ENCODE assay signal across 8 mouse cellular contexts in the genomic region with DNA sequence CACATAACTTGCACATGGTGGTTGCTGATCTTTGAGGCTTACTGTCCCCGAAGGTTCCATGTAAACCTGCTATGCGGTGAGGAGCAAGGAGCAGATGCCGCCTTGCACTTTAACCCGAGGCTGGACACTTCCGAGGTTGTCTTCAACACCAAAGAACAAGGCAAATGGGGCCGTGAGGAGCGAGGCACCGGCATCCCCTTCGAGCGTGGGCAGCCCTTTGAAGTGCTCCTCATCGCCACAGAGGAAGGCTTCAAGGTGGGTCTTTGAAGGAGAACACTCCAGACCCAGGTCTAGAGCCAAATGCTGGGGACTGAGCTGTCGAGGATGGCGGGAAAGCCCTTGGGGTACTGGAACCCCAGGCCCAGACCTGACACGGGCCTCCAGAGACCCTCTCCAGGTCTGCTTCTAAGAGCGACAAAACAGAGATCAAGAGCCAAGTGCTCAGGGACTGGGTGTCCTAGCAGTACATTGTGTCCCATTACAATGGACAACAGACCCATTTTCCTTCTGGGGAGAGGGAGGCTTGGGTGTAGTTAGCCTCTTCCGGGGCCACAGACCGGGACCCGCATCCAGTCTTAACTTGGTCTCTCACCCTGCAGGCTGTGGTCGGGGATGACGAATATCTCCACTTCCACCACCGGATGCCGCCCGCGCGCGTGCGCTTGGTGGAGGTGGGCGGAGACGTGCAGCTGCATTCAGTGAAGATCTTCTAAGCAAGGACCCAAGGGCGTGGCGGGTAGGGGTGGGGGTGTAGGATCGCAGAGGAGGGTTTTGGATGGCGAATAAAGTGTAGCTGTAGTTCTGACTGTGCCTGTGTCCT. TPM values are rescaled to one million over a fixed set of nuclear protein-coding genes. Genes with fewer than 3 reads are reported as not detected.
DNase-seq lines count a peak whose midpoint lies in the region; ATAC-seq and TF ChIP-seq lines count a peak whose summit lies in the region.

No protein-coding gene starts in this region.

- peak overlapping the region; percentile 28 for H3K4me3 ChIP-seq in forebrain, embryonic 16.5 days (replicated peaks; ENCODE audit: low read length)
- no peak overlapping the region for H3K4me3 ChIP-seq in liver, postnatal 0 days (ENCODE audit: low read depth, low read length)
- no peak overlapping the region for H3K4me3 ChIP-seq in neural tube, embryonic 12.5 days

- WGBS in forebrain, embryonic 16.5 days, result 48% methylated on average over 33 of the region's 33 CpGs
- 34% methylated on average over 33 of the region's 33 CpGs for WGBS in liver, postnatal 0 days (ENCODE audit: insufficient replicate concordance)
- 46% methylated on average over 33 of the region's 33 CpGs for WGBS in neural tube, embryonic 12.5 days

- peak overlapping the region; percentile 46 for H3K4me2 ChIP-seq in forebrain, embryonic 16.5 days (ENCODE audit: low read length)
- H3K4me2 ChIP-seq in liver, postnatal 0 days (ENCODE audit: low read depth, low read length), result peak overlapping the region; percentile 56
- H3K4me2 ChIP-seq in neural tube, embryonic 12.5 days (replicated peaks), result peak overlapping the region; percentile 50

- peak; percentile 95 to 97 for DNase-seq in B cell, adult 2 months
- peak; percentile 91 to 92 for DNase-seq in adrenal gland, postnatal 36 days
- peak; percentile 72 for DNase-seq in heart, postnatal 25 days (ENCODE audit: low spot score)
- peak; percentile 72 to 83 for DNase-seq in layer of hippocampus, adult 18-20 months (ENCODE audit: low spot score in 2 of 2)
- peak; percentile 87 for DNase-seq in liver, postnatal 0 days
- DNase-seq in testis, postnatal 10 days (ENCODE audit: low spot score), result peak; percentile 85

- ATAC-seq in forebrain, embryonic 16.5 days, result peak; percentile 72
- ATAC-seq in liver, postnatal 0 days, result peak; percentile 69
- ATAC-seq in neural tube, embryonic 12.5 days (ENCODE audit: low FRiP score, low read depth), result peak; percentile 53; the same call in 1 of the 2 replicates

- no peaks in the 10 kb centered on the region for H3K27me3 ChIP-seq in forebrain, embryonic 16.5 days (replicated peaks; ENCODE audit: control insufficient read depth, insufficient read depth, low read length)
- H3K27me3 ChIP-seq in liver, postnatal 0 days (ENCODE audit: insufficient read depth, low read length), result no peaks in the 10 kb centered on the region
- H3K27me3 ChIP-seq in neural tube, embryonic 12.5 days (replicated peaks), result no peaks in the 10 kb centered on the region

- intact Hi-C loops in heart, postnatal 25 days (cut with DNase I), result loop anchor here (1.0 to 10.0 kb wide), 3 partner anchors 33 to 169 kb away; a partner anchor contains a TSS

- no peak overlapping the region for H3K27ac ChIP-seq in forebrain, embryonic 16.5 days (ENCODE audit: low read length)
- H3K27ac ChIP-seq in liver, postnatal 0 days (ENCODE audit: low read depth), result no peak overlapping the region
- no peak overlapping the region for H3K27ac ChIP-seq in neural tube, embryonic 12.5 days

- TF ChIP-seq CTCF in liver, postnatal 0 days (IDR thresholded peaks at IDR 0.05; ENCODE audit: low read depth), result peak; percentile 43

- H3K4me1 ChIP-seq in forebrain, embryonic 16.5 days (replicated peaks; ENCODE audit: control insufficient read depth, insufficient read depth, low read length), result peaks cover 6% of the 10 kb centered on the region; the same call in 1 of the 2 replicates
- H3K4me1 ChIP-seq in liver, postnatal 0 days (ENCODE audit: insufficient read depth), result peaks cover 9% of the 10 kb centered on the region; the same call in 1 of the 2 replicates
- H3K4me1 ChIP-seq in neural tube, embryonic 12.5 days, result peaks cover 8% of the 10 kb centered on the region; the same call in 1 of the 2 replicates

- H3K36me3 ChIP-seq in forebrain, embryonic 16.5 days (ENCODE audit: control insufficient read depth, insufficient read depth), result no peaks in the 10 kb centered on the region
- no peaks in the 10 kb centered on the region for H3K36me3 ChIP-seq in liver, postnatal 0 days (replicated peaks; ENCODE audit: insufficient read depth, low read length)
- no peaks in the 10 kb centered on the region for H3K36me3 ChIP-seq in neural tube, embryonic 12.5 days

- H3K9me3 ChIP-seq in forebrain, embryonic 16.5 days (ENCODE audit: control insufficient read depth, low read length), result peaks cover 2% of the 10 kb centered on the region
- H3K9me3 ChIP-seq in liver, postnatal 0 days (ENCODE audit: low read length), result no peaks in the 10 kb centered on the region; the same call in 1 of the 2 replicates
- H3K9me3 ChIP-seq in neural tube, embryonic 12.5 days, result 0 out of 2 replicates have a peak, but pooled peaks cover 4% of the 10 kb centered on the region

- no peak for TF ChIP-seq EP300 in liver, postnatal 0 days (IDR thresholded peaks at IDR 0.05; ENCODE audit: low read depth)

- H3K9ac ChIP-seq in forebrain, embryonic 16.5 days (replicated peaks; ENCODE audit: low read depth, low read length), result peak overlapping the region; percentile 38; the same call in 1 of the 2 replicates
- 0 out of 2 replicates have a peak overlapping the region, but pooled peaks have one; percentile 6 for H3K9ac ChIP-seq in liver, postnatal 0 days (replicated peaks)
- H3K9ac ChIP-seq in neural tube, embryonic 12.5 days, result 0 out of 2 replicates have a peak overlapping the region, but pooled peaks have one; percentile 33

RNA-seq across cellular contexts. Expression of a gene that starts 2.0 kb away (rescaled TPM):
- total RNA-seq in adrenal gland, postnatal 36 days (2021), result under 1 TPM; 0.72 to 0.86 TPM
- 1.7 and 2.9 TPM in 2 replicates for polyA plus RNA-seq in forebrain, embryonic 16.5 days (2015; fragmentation: Nextera tagmentation; extraction: Ambion mirVana)
- 1 to 10 TPM; 1.8 to 1.9 TPM for total RNA-seq in heart, postnatal 25 days (2021)
- total RNA-seq in layer of hippocampus, adult 18-20 months (2021), result not detected
- 0.14 and 0.34 TPM in 2 replicates for polyA plus RNA-seq in liver, postnatal 0 days (2015; fragmentation: Nextera tagmentation; extraction: Ambion mirVana)
- polyA plus RNA-seq in neural tube, embryonic 12.5 days (2016; fragmentation: Nextera tagmentation; extraction: Ambion mirVana), result 2.1 and 3.0 TPM in 2 replicates

RNA-seq across cellular contexts. Expression of a gene that starts 15.5 kb away (rescaled TPM):
- under 1 TPM; 0.30 to 0.33 TPM for total RNA-seq in adrenal gland, postnatal 36 days (2021)
- 0.27 and 0.81 TPM in 2 replicates for polyA plus RNA-seq in forebrain, embryonic 16.5 days (2015; fragmentation: Nextera tagmentation; extraction: Ambion mirVana)
- under 1 TPM; 0.08 to 0.22 TPM for total RNA-seq in heart, postnatal 25 days (2021)
- total RNA-seq in layer of hippocampus, adult 18-20 months (2021), result under 1 TPM; 0.50 to 0.76 TPM
- 0.09 and 0.23 TPM in 2 replicates for polyA plus RNA-seq in liver, postnatal 0 days (2015; fragmentation: Nextera tagmentation; extraction: Ambion mirVana)
- 0.28 and 0.57 TPM in 2 replicates for polyA plus RNA-seq in neural tube, embryonic 12.5 days (2016; fragmentation: Nextera tagmentation; extraction: Ambion mirVana)

RNA-seq across cellular contexts. Expression of a gene that starts 32.0 kb away (rescaled TPM):
- total RNA-seq in adrenal gland, postnatal 36 days (2021), result 10 to 100 TPM; 11.3 to 12.7 TPM
- 5.2 and 5.7 TPM in 2 replicates for polyA plus RNA-seq in forebrain, embryonic 16.5 days (2015; fragmentation: Nextera tagmentation; extraction: Ambion mirVana)
- 10 to 100 TPM; 28.9 to 30.7 TPM for total RNA-seq in heart, postnatal 25 days (2021)
- 1 to 10 TPM; 3.5 to 5.6 TPM for total RNA-seq in layer of hippocampus, adult 18-20 months (2021)
- 19.5 and 21.3 TPM in 2 replicates for polyA plus RNA-seq in liver, postnatal 0 days (2015; fragmentation: Nextera tagmentation; extraction: Ambion mirVana)
- 4.6 and 4.9 TPM in 2 replicates for polyA plus RNA-seq in neural tube, embryonic 12.5 days (2016; fragmentation: Nextera tagmentation; extraction: Ambion mirVana)

RNA-seq across cellular contexts. Expression of a gene that starts 40.7 kb away (rescaled TPM):
- total RNA-seq in adrenal gland, postnatal 36 days (2021), result 100 to 1,000 TPM; 543 to 577 TPM
- polyA plus RNA-seq in forebrain, embryonic 16.5 days (2015; fragmentation: Nextera tagmentation; extraction: Ambion mirVana), result 87.1 and 97.7 TPM in 2 replicates
- total RNA-seq in heart, postnatal 25 days (2021), result 1,000 to 10,000 TPM; 1,337 to 1,520 TPM
- 10 to 100 TPM; 63.1 to 71.0 TPM for total RNA-seq in layer of hippocampus, adult 18-20 months (2021)
- 534 and 566 TPM in 2 replicates for polyA plus RNA-seq in liver, postnatal 0 days (2015; fragmentation: Nextera tagmentation; extraction: Ambion mirVana)
- polyA plus RNA-seq in neural tube, embryonic 12.5 days (2016; fragmentation: Nextera tagmentation; extraction: Ambion mirVana), result 82.2 and 89.2 TPM in 2 replicates

RNA-seq across cellular contexts. Expression of a gene that starts 57.4 kb away (rescaled TPM):
- total RNA-seq in adrenal gland, postnatal 36 days (2021), result 100 to 1,000 TPM; 415 to 420 TPM
- 185 and 203 TPM in 2 replicates for polyA plus RNA-seq in forebrain, embryonic 16.5 days (2015; fragmentation: Nextera tagmentation; extraction: Ambion mirVana)
- 100 to 1,000 TPM; 225 to 270 TPM for total RNA-seq in heart, postnatal 25 days (2021)
- total RNA-seq in layer of hippocampus, adult 18-20 months (2021), result 100 to 1,000 TPM; 407 to 414 TPM
- polyA plus RNA-seq in liver, postnatal 0 days (2015; fragmentation: Nextera tagmentation; extraction: Ambion mirVana), result 82.0 and 88.6 TPM in 2 replicates
- 264 and 338 TPM in 2 replicates for polyA plus RNA-seq in neural tube, embryonic 12.5 days (2016; fragmentation: Nextera tagmentation; extraction: Ambion mirVana)
